Mouse (Mus musculus) cortical plate, adult 2 months (tissue): ENCODE measurements at regions not wholly inside any gene's neighbourhood (a gene's known extent, or its start where the extent isn't known, plus 50 kb on each side); places are given as distances from the start of the nearest gene placed in this dataset.

ENCODE experiments used
- H3K27ac ChIP-seq: fragments of 200-500 bp; 2 replicates; pipeline ENCODE4 v1.5.1; 2012; ENCODE audit warnings: low read length, control low read depth, inconsistent platforms; ENCODE audit not compliant: insufficient read depth
- H3K4me1 ChIP-seq: fragments of 200-500 bp; 2 replicates; pipeline ENCODE4 v1.6.1; 2011; ENCODE audit warnings: low read length; ENCODE audit not compliant: control insufficient read depth, insufficient read depth
- H3K4me3 ChIP-seq: fragments of 200-500 bp; 2 replicates; pipeline ENCODE4 v1.5.1; 2011; ENCODE audit warnings: mild to moderate bottlenecking, low read length, control low read depth; ENCODE audit not compliant: insufficient read depth
- CTCF ChIP-seq: fragments of 200-500 bp; IDR thresholded peaks from 2 replicates; pipeline ENCODE4 v1.5.1; 2011; ENCODE audit warnings: mild to moderate bottlenecking, control low read depth, low read length; ENCODE audit not compliant: insufficient read depth; ENCODE audit errors: extremely low read depth
- POLR2A ChIP-seq: fragments of 200-500 bp; IDR thresholded peaks from 2 replicates; pipeline ENCODE4 v1.6.1; 2011; ENCODE audit warnings: mild to moderate bottlenecking, low read length, control low read depth; ENCODE audit not compliant: insufficient read depth; ENCODE audit errors: extremely low read depth

DNA sequence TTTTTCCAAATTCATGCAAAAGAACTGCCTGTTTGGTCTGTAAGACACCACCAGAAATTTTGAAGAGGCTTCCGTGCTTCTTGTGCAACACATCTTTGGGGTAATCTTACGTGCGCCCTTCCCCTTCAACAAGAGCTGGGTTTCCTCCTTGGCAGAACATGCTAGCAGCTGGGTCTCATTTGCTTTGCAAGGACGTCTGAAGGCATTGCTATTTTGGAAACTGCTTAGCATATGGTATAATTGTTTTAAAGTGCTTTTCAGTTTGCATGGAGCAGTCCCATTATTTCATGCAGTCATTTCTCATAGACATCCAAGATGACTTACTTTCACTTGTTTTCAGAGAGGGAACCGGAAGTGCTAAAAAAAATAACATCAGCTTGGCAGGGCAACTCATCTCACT, 336.8 kb upstream of the Ubash3b start:
- TF ChIP-seq CTCF (no peak), POLR2A (no peak)
- Histone ChIP-seq H3K27ac (no peak overlapping the region), H3K4me3 (no peak overlapping the region), H3K4me1 (peaks cover 4% of the 10 kb centered on the region)

DNA sequence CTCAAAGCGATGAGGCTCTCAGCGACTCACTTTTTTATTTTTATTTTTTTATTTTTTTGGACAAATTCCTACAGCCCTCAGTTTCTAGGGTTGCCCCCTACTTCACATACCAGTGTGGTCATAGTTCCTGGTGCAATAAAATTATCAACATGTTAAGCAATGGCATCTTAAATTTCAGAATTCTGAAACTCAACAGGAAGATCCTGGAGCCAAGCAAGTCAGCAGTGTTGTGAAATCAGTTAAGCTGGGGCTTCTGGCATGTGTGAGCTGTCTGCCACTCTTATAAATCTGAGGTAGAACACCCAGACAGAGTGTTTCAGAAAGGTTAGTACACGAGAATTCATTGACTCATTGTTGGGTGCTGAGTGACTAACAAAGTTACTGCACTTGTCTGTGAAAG, 328.6 kb upstream of the Ubash3b start:
- TF ChIP-seq POLR2A (no peak), CTCF (no peak)
- Histone ChIP-seq H3K4me3 (no peak overlapping the region), H3K4me1 (peaks cover 2% of the 10 kb centered on the region; the same call in 1 of the 2 replicates), H3K27ac (no peak overlapping the region)

DNA sequence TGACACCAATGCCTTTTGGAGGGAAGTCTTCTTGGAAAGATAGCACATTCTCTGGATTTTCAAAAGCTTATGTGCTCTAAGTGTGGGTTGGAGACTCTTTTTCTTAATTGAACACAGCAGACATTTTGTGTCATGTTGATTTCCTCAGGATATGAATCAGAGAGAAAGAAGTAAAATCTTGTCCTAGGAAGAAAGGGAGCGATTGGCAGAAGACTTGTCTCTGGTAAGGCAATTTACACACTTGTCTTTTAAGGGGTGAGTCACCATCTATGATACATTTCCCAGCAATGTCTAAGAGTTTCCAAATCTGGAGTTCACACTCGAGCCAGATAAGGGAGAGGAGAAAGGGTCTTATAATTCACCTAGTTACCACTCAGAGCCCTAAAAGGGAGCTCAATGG, 326.5 kb upstream of the Ubash3b start:
- H3K4me3 ChIP-seq: no peak overlapping the region
- peaks cover 2% of the 10 kb centered on the region; the same call in 1 of the 2 replicates for H3K4me1 ChIP-seq
- TF ChIP-seq CTCF (no peak), POLR2A (no peak)

DNA sequence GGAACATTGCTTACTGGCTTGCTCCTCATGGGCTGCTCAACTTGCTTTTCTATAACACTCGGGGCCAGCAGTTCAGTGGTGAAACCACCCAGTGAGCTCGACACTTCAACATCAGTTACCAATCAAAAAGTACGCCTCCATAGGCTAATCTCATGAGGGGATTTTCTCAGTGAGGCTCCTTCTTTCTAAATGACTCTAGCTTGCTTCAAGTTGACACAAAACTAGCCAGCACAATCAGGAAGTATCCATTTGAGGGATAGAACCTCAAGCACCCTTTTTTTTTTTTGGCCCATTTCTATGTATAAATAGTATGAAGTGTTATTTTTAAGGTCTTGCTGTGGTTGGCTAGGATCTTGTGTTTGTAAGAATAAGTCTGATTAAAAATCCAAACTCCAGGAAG, 321.7 kb upstream of the Ubash3b start:
- no peak for TF ChIP-seq POLR2A
- TF ChIP-seq CTCF: no peak
- H3K4me3 ChIP-seq: no peak overlapping the region

More for the DNA sequence above, 326.5 kb upstream of the Ubash3b start:
- H3K27ac ChIP-seq: no peak overlapping the region

DNA sequence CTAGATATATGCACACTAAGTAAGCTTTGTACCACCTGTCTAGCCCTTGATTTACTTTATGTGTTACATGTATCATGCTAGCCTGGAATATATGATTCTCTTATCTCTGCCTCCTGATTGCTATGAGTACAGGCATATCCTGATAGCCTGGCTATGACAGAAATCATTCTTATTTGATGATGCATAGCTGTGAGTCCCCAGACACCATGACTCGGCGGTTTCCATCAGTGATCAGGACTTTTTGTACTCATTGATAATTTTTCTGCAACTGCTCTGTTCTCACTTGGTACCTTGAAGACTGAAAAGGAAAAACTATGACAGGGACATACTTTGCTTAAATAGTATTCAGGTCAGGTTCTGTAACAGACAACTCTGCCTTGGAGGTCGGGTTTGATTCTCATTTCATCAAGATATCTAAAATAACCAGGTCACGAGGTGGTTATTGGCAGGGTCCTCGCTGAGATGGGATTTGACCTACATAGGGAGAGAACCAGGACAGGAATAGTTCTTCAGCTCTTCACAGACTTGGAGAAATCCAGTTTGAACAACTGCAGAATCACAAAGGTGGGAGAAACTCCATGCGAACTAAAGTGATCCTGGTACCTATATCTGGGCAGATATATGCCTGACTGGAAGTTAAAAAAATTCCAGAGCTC, 320.2 kb upstream of the Ubash3b start:
- TF ChIP-seq CTCF (no peak), POLR2A (no peak)
- Histone ChIP-seq H3K4me1 (peaks cover 4% of the 10 kb centered on the region; the same call in 1 of the 2 replicates), H3K4me3 (no peak overlapping the region), H3K27ac (no peak overlapping the region)

More for the DNA sequence above, 321.7 kb upstream of the Ubash3b start:
- Histone ChIP-seq H3K4me1 (peaks cover 4% of the 10 kb centered on the region; the same call in 1 of the 2 replicates), H3K27ac (no peak overlapping the region)

DNA sequence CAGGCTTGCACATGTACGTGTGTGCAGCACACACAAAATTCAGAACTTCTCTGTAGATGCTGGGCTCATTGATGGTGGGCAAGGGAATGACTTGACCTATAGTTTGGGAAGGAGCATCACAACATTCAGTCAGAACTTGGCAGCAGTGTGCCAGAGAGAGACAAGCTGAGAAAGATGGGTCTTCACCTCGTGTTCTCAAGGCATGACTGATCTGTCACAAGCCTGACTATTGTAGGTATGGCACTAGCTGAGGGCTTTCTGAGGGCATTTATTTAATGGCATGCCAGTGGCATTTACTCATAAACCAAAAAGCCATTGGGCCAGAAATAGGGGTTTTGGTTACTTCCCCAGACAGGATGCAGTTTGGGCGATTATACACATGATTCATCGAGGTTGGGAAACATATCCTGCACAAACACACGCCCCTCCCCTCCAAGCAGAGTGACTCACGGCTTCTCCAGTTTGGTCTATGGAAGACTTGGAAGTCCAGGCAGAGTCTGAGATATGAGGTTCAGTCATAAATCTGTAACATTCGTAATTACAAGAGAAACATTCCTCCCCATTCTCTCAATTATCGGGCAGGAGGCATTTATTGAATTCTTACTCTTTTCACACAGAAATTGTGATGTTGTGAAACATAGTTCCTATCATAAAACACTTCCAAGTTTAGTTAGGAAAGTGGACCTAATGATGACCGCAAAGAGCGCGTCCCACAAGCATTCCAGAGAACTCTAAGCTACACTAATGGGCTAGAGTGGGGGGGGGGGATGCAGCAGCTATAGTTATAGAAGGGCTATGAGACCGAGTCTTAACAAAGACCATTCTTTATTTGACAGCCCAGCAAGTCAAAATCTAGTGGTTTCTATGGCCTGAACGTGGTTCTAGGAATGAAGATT, 318.6 kb upstream of the Ubash3b start:
- H3K4me3 ChIP-seq: no peak overlapping the region
- TF ChIP-seq CTCF (no peak), POLR2A (no peak)
- H3K4me1 ChIP-seq: peaks cover 2% of the 10 kb centered on the region; the same call in 1 of the 2 replicates
- no peak overlapping the region for H3K27ac ChIP-seq

DNA sequence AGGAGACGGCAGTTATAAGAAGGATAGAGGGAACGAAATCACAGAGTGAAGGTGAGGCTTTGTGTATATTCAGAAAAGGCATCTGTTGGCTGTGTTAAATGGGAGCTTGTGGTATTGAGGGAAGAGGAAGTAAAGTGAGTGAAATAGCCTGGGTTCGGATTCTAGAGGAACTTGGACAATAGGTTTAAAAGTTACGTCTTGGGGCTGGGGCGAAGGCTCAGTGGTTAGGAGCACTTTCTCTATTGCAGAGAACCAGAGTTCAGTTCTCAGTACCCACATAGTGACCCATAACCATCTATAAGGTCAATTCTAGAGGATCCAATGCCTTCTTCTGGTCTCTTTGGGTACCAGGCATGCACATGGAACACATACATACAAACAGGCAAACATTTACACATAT, 317.6 kb upstream of the Ubash3b start:
- TF ChIP-seq CTCF: no peak
- TF ChIP-seq POLR2A: no peak
- Histone ChIP-seq H3K4me3 (no peak overlapping the region), H3K4me1 (peaks cover 4% of the 10 kb centered on the region; the same call in 1 of the 2 replicates), H3K27ac (no peak overlapping the region)

DNA sequence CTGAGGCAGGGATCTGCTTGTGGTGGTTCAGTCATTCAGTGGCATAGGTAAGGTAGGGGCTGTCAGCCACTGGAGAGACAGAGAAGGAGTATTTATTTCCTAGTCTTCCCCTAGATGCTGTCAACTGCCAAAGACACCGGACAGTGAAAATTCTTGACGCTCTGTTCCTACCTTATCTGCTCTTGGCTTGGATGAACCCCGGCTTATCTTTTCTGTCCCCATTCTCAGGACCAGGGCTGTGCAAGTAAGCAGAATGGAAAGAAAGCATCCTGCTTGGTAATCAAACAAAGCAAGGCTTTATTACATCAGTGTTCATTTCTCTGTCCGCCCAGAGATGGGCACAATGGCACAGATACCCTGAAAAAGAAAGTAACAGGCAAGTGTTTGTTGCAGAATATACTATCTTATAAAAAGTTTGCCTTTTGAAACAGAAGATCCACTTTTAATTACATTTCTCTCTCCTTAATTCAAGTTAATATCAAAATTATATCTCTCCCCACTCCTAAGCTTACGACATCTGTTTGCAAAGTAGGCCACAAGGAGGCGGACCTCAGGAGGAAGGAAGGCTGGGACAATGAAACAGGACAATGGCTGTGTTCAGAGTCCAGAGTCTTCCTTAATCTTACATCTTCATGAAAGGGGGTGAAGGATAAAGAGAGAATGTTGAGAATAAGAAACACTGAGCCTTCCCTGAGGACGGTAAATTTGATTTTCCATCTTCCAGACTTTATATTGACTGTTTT, 316.8 kb upstream of the Ubash3b start:
- H3K27ac ChIP-seq: no peak overlapping the region
- H3K4me1 ChIP-seq: peaks cover 4% of the 10 kb centered on the region; the same call in 1 of the 2 replicates
- no peak overlapping the region for H3K4me3 ChIP-seq
- TF ChIP-seq CTCF (0 out of 2 replicates have a peak, but pooled peaks have one; percentile 3), POLR2A (no peak)

DNA sequence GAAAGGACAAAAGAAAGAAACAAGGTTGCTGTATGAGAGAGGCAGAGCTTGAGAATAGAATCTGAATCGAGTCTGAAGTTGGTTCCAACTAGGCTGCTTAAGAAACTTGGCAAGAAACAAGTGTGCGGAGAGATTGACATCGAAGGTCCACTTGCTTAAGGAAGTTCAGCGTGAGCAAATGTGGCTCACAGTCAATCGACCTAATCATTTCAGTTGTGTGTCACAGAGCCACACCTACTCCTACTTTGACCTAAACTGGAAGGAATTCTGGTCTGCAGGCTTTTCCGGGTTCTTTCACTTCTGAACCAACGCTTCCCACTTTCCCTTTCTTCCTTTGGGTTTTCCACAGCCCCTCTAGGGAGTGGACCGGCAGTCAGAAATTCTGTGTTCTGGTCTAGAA, 313.8 kb upstream of the Ubash3b start:
- TF ChIP-seq POLR2A (no peak), CTCF (no peak)
- Histone ChIP-seq H3K4me3 (peak overlapping the region; percentile 9; the same call in 1 of the 2 replicates), H3K4me1 (peaks cover 4% of the 10 kb centered on the region; the same call in 1 of the 2 replicates), H3K27ac (peak overlapping the region; percentile 72; the same call in 1 of the 2 replicates)

DNA sequence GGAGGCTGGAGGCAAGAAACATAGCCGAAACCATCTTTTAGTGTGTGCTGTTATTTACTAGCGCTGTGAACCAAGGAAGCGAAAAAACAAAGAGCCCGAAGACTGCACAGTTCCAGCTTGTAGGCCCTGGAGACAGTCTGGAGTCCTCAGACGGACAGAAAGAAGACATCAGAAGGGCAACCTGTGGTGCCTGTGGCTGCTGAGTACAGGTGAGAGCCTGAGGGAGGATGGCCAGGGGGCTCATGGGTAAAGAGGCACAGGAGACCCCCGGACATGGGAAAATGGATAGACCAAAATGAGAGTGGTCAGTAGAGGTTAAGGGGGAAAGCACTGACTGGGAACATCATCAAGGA, 313.4 kb upstream of the Ubash3b start:
- Histone ChIP-seq H3K27ac (peak overlapping the region; percentile 72), H3K4me3 (peak overlapping the region; percentile 9; the same call in 1 of the 2 replicates), H3K4me1 (peaks cover 4% of the 10 kb centered on the region; the same call in 1 of the 2 replicates)
- no peak for TF ChIP-seq CTCF
- no peak for TF ChIP-seq POLR2A
